Mouse (Mus musculus) embryonic facial prominence, embryonic 11.5 days (tissue): Measurements from ENCODE around the gene Aanat. TPM values are rescaled to one million over a fixed set of nuclear protein-coding genes. Genes with fewer than 3 reads are reported as not detected.

Experiments
- ATAC-seq: fragments of 200-750 bp; cut with Nextera tagmentation; replicated peaks from 2 replicates; pipeline ENCODE4 v1.8.0; 2017; ENCODE audit warnings: low read depth; ENCODE audit not compliant: insufficient number of reproducible peaks, low FRiP score, low TSS enrichment
- DNase-seq: peaks from one replicate; pipeline ENCODE4 v3.0.0-alpha.2; 2015; ENCODE audit warnings: low spot score
- H3K27ac ChIP-seq: fragments of 300-500 bp; sonication (generic); replicated peaks from 2 replicates; pipeline ENCODE4 v1.5.1; 2014; ENCODE audit warnings: mild to moderate bottlenecking, low read depth, low read length, control low read depth
- H3K27me3 ChIP-seq: fragments of 300-500 bp; sonication (generic); 2 replicates; pipeline ENCODE4 v1.6.1; 2014; ENCODE audit warnings: mild to moderate bottlenecking, low read length, moderate library complexity, mixed read lengths; ENCODE audit not compliant: control insufficient read depth, insufficient read depth
- H3K36me3 ChIP-seq: fragments of 300-500 bp; sonication (generic); replicated peaks from 2 replicates; pipeline ENCODE4 v1.6.1; 2014; ENCODE audit warnings: low read depth, mild to moderate bottlenecking, low read length, moderate library complexity, mixed read lengths; ENCODE audit not compliant: control insufficient read depth, insufficient read depth
- H3K4me1 ChIP-seq: fragments of 300-500 bp; sonication (generic); 2 replicates; pipeline ENCODE4 v1.6.1; 2014; ENCODE audit warnings: low read length, mixed read lengths; ENCODE audit not compliant: control insufficient read depth, insufficient read depth
- H3K4me2 ChIP-seq: fragments of 300-500 bp; sonication (generic); 2 replicates; pipeline ENCODE4 v1.6.1; 2014; ENCODE audit warnings: low read depth, mild to moderate bottlenecking, control low read depth, low read length, moderate library complexity
- H3K4me3 ChIP-seq: fragments of 300-500 bp; sonication (generic); 2 replicates; pipeline ENCODE4 v1.5.1; 2014; ENCODE audit warnings: low read depth, low read length, control low read depth
- H3K9ac ChIP-seq: fragments of 300-500 bp; sonication (generic); replicated peaks from 2 replicates; pipeline ENCODE4 v1.6.1; 2014; ENCODE audit warnings: mild to moderate bottlenecking, control low read depth, low read length
- H3K9me3 ChIP-seq: fragments of 300-500 bp; sonication (generic); replicated peaks from 2 replicates; pipeline ENCODE4 v1.6.1; 2016; ENCODE audit warnings: mild to moderate bottlenecking, low read length, inconsistent platforms, mixed read lengths; ENCODE audit not compliant: control insufficient read depth
- WGBS: fragments of 180-500 bp; shearing (Covaris S2); extraction: QIAGEN DNeasy Blood & Tissue Kit; methylation state at CpG from one replicate; pipeline ENCODE4 v1.1.7; 2014; 5-methylcytosine and 5-hydroxymethylcytosine counted together
- polyA plus RNA-seq: library from polyadenylated mRNA; unstranded; fragments of >200 nt; fragmentation: Nextera tagmentation; extraction: Ambion mirVana; gene quantifications from 2 replicates; pipeline ENCODE4 v1.2.1, GENCODE M21; 2014

Aanat gene
- polyA plus RNA-seq, 1 experiment from 2014 or later = not detected

- no peak overlapping the region for H3K27ac ChIP-seq
- WGBS = 35% methylated on average over 14 of the region's 14 CpGs
- H3K36me3 ChIP-seq = no peaks in the 10 kb centered on the region
- H3K4me2 ChIP-seq = peak overlapping the region; percentile 49
- H3K4me3 ChIP-seq = peak overlapping the region; percentile 8; the same call in 1 of the 2 replicates
- no peaks in the 10 kb centered on the region for H3K9me3 ChIP-seq
- peaks cover 18% of the 10 kb centered on the region for H3K4me1 ChIP-seq
- peak; percentile 46 for ATAC-seq
- DNase-seq = peak; percentile 94
- peak overlapping the region; percentile 43; the same call in 1 of the 2 replicates for H3K9ac ChIP-seq
- H3K27me3 ChIP-seq = no peaks in the 10 kb centered on the region
Measured at GRCm38 (mm10) chr11:116642681-116643578, 56.7 kb downstream of the Aanat start.

GRCm38 (mm10) chr11:116643579-116644224 is 57.5 kb downstream of the Aanat start:
- Histone ChIP-seq H3K27ac (no peak overlapping the region), H3K4me3 (peak overlapping the region; percentile 8; the same call in 1 of the 2 replicates), H3K9me3 (no peaks in the 10 kb centered on the region), H3K4me2 (peak overlapping the region; percentile 49), H3K36me3 (no peaks in the 10 kb centered on the region), H3K4me1 (peaks cover 26% of the 10 kb centered on the region), H3K27me3 (no peaks in the 10 kb centered on the region), H3K9ac (peak overlapping the region; percentile 43)
- DNase-seq (peak; percentile 53), ATAC-seq (no peak; the same call in 1 of the 2 replicates)
- WGBS = 4% methylated on average over 18 of the region's 19 CpGs

DNA sequence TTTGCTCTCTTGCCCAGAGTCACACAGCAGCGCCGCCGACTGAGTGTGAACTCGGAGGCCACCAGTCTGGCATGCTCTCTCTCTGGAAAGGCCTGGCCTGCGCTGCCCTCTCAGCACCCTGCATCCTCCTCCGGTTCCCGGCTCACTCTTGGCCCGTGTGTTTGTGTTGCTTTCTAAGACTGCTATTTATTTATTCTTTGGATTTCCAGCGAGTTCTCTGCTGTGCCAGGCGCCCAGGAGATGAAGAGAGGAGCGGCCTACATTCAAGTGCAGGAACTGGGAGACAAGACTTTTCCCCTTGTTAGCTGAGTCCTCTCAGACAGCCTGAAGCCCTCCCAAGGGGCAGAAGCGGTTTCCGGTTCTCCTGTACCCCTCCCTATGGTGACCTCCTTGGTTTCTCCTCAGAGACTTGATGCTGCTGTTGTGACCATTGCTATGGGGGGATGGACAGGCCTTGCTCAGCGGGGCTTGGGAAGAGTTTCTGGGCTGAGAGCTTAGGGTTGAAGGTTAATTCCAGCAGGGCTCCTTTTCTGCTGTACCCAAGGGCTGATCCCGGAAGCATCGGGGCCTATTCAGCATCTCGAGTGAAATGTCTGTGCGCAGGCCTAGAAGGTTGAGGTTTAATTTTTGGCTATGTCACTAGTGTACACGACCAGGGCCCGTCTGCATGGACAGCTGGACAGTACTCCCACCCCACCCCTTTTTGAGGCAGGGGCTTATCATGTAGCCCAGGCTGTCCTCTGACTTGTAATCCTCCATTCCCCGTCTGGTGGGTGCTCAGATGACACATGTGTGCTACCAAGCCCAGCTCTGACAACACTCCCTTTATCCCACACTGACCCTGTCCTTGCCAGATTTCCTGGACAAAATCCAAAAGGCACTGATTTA is 58.2 kb downstream of the Aanat start:
- 38% methylated on average over 21 of the region's 21 CpGs for WGBS
- Histone ChIP-seq H3K4me2 (no peak overlapping the region), H3K27ac (peak overlapping the region; percentile 47; the same call in 1 of the 2 replicates), H3K4me1 (peaks cover 31% of the 10 kb centered on the region), H3K9me3 (no peaks in the 10 kb centered on the region), H3K36me3 (no peaks in the 10 kb centered on the region), H3K27me3 (no peaks in the 10 kb centered on the region), H3K4me3 (no peak overlapping the region), H3K9ac (peak overlapping the region; percentile 43)
- ATAC-seq (no peak), DNase-seq (no peak)

GRCm38 (mm10) chr11:116645446-116646110 is 59.3 kb downstream of the Aanat start:
- Histone ChIP-seq H3K4me2 (no peak overlapping the region), H3K4me1 (peaks cover 31% of the 10 kb centered on the region), H3K27ac (no peak overlapping the region), H3K9ac (no peak overlapping the region), H3K36me3 (no peaks in the 10 kb centered on the region), H3K27me3 (no peaks in the 10 kb centered on the region), H3K4me3 (no peak overlapping the region), H3K9me3 (no peaks in the 10 kb centered on the region)
- DNase-seq (peak; percentile 72), ATAC-seq (no peak)
- WGBS = 17% methylated on average over 8 of the region's 8 CpGs

DNA sequence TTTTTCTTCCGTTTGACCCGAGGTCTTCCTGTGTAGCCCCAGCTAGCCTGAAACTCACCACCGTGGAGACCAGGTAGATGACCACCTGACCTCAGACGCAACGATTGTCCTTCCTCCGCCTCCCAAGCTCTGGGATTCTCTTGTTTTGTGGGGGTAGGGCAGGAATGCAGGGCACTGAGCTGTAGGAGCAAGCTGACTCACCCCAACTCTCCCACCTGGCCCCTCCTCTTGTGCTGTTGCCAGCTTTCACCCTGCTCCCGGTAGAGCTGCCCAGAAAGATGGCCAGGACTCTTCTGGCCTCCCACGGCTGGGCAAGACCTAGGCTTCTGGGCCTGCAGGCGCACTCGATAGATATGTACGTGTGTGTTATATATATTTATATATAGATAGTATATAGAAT is 59.9 kb downstream of the Aanat start:
- Histone ChIP-seq H3K4me1 (peaks cover 31% of the 10 kb centered on the region), H3K27me3 (no peaks in the 10 kb centered on the region), H3K4me2 (no peak overlapping the region), H3K27ac (no peak overlapping the region), H3K4me3 (no peak overlapping the region), H3K36me3 (no peaks in the 10 kb centered on the region), H3K9ac (no peak overlapping the region), H3K9me3 (no peaks in the 10 kb centered on the region)
- no peak for ATAC-seq
- DNase-seq = no peak
- WGBS = 46% methylated on average over 11 of the region's 11 CpGs

GRCm38 (mm10) chr11:116646771-116647170 is 60.5 kb downstream of the Aanat start:
- Histone ChIP-seq H3K4me2 (no peak overlapping the region), H3K4me1 (peaks cover 31% of the 10 kb centered on the region), H3K27ac (peak overlapping the region; percentile 73; the same call in 1 of the 2 replicates), H3K27me3 (no peaks in the 10 kb centered on the region), H3K9me3 (no peaks in the 10 kb centered on the region), H3K36me3 (no peaks in the 10 kb centered on the region), H3K9ac (no peak overlapping the region), H3K4me3 (no peak overlapping the region)
- DNase-seq (no peak), ATAC-seq (no peak)
- 74% methylated on average over 7 of the region's 7 CpGs for WGBS
